Mouse (Mus musculus) neural tube, embryonic 11.5 days (tissue): ENCODE data around the gene Etv6. TPM values are rescaled to one million over a fixed set of nuclear protein-coding genes. Genes with fewer than 3 reads are reported as not detected.

ENCODE experiments used
- ATAC-seq: fragments of 200-750 bp; cut with Nextera tagmentation; 2 replicates; pipeline ENCODE4 v1.8.0; 2017; ENCODE audit warnings: moderate number of reproducible peaks, mild to moderate bottlenecking, moderate TSS enrichment, moderate library complexity; ENCODE audit not compliant: insufficient read depth, low FRiP score, low TSS enrichment
- DNase-seq: peaks from one replicate; pipeline ENCODE4 v3.0.0-alpha.2; 2015; ENCODE audit warnings: low spot score
- H3K27ac ChIP-seq: fragments of 300-500 bp; sonication (generic); 2 replicates; pipeline ENCODE4 v1.5.1; 2014; ENCODE audit warnings: low read depth, mild to moderate bottlenecking, low read length
- H3K27me3 ChIP-seq: fragments of 300-500 bp; sonication (generic); 2 replicates; pipeline ENCODE4 v1.6.1; 2014; ENCODE audit warnings: mild to moderate bottlenecking, low read length, mixed read lengths; ENCODE audit not compliant: control insufficient read depth, insufficient read depth
- H3K36me3 ChIP-seq: fragments of 300-500 bp; sonication (generic); 2 replicates; pipeline ENCODE4 v1.6.1; 2014; ENCODE audit warnings: mild to moderate bottlenecking, low read length, moderate library complexity, mixed read lengths; ENCODE audit not compliant: control insufficient read depth, insufficient read depth
- H3K4me1 ChIP-seq: fragments of 300-500 bp; sonication (generic); 2 replicates; pipeline ENCODE4 v1.6.1; 2014; ENCODE audit warnings: low read length, mixed read lengths; ENCODE audit not compliant: control insufficient read depth, insufficient read depth
- H3K4me2 ChIP-seq: fragments of 300-500 bp; sonication (generic); 2 replicates; pipeline ENCODE4 v1.6.1; 2014; ENCODE audit warnings: low read depth, mild to moderate bottlenecking, moderate library complexity
- H3K4me3 ChIP-seq: fragments of 300-500 bp; sonication (generic); 2 replicates; pipeline ENCODE4 v1.5.1; 2014; ENCODE audit warnings: low read depth, low read length
- H3K9ac ChIP-seq: fragments of 300-500 bp; sonication (generic); 2 replicates; pipeline ENCODE4 v1.6.1; 2014; ENCODE audit warnings: mild to moderate bottlenecking, low read length
- H3K9me3 ChIP-seq: fragments of 300-500 bp; sonication (generic); 2 replicates; pipeline ENCODE4 v1.6.1; 2016; ENCODE audit warnings: low read length; ENCODE audit not compliant: control insufficient read depth
- WGBS: fragments of 180-500 bp; shearing (Covaris S2); extraction: QIAGEN DNeasy Blood & Tissue Kit; methylation state at CpG from one replicate; pipeline ENCODE4 v1.1.7; 2014; 5-methylcytosine and 5-hydroxymethylcytosine counted together
- polyA plus RNA-seq: library from polyadenylated mRNA; unstranded; fragments of >200 nt; fragmentation: Nextera tagmentation; extraction: Ambion mirVana; gene quantifications from 2 replicates; pipeline ENCODE4 v1.2.1, GENCODE M21; 2014

Etv6 gene
- polyA plus RNA-seq, 1 experiment from 2014 or later, result 16.9 TPM

GRCm38 (mm10) chr6:134087709-134088108, 52.2 kb downstream of the Etv6 start:
- ATAC-seq, result no peak
- no peaks in the 10 kb centered on the region for H3K9me3 ChIP-seq
- WGBS, result 84% methylated on average over 4 of the region's 4 CpGs
- H3K4me2 ChIP-seq, result no peak overlapping the region
- no peaks in the 10 kb centered on the region for H3K4me1 ChIP-seq
- H3K27me3 ChIP-seq, result no peaks in the 10 kb centered on the region
- H3K4me3 ChIP-seq, result no peak overlapping the region
- no peak for DNase-seq
- no peak overlapping the region for H3K9ac ChIP-seq
- H3K36me3 ChIP-seq, result no peaks in the 10 kb centered on the region; the same call in 1 of the 2 replicates
- H3K27ac ChIP-seq, result no peak overlapping the region

DNA sequence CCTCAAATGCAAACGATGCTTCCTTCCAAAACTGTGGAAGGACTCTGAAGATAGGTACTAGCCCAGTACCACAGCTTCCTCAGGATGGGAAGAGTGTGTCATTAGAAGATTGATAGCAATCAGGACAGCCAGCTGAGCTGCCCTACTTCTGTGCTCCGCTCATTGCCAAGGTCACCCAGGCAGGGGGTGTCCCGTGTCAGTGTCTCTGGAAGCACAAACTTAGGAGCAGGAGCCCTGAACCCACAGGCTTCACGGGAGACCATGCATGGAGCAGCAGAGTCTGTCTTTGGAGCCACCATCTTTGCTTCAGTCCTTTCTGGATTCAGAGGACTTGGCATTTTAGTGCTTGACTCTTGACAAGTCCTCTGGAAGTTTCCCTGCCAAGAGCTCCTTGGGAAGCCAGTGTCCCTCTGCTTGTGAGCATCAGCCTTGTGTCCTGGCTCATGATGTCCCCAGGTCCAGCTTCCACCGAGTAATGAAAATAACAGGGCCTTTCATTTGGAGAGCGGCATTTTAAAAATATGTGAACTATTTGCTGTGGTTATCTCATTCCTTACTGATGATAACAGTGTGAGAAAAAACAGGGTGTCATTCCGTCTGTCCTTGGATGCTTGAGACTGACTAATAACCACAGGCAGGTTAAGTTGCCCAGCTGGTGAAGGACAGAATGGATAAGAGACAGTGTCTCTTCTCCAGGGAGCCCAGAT, 54.3 kb downstream of the Etv6 start:
- Histone ChIP-seq H3K4me3 (no peak overlapping the region), H3K27me3 (no peaks in the 10 kb centered on the region), H3K36me3 (no peaks in the 10 kb centered on the region), H3K9ac (no peak overlapping the region), H3K4me2 (no peak overlapping the region), H3K9me3 (no peaks in the 10 kb centered on the region), H3K27ac (no peak overlapping the region), H3K4me1 (no peaks in the 10 kb centered on the region)
- ATAC-seq (no peak), DNase-seq (no peak)
- WGBS, result 76% methylated on average over 7 of the region's 7 CpGs

DNA sequence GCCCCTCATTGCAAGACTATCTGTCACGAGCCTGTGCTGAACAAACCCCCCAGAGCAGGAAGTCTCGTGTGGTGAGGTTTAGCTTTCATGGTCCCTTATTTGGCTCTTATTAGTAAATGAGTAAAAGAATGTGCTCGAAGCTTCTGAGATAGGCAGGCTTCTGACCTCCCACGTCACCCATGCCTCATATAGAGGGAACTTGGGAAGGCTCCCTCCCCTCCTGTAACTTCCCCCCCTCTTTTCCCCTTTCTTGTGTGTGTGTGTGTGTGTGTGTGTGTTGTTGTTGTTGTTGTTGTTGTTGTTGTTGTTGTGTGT, 54.8 kb downstream of the Etv6 start:
- DNase-seq (no peak), ATAC-seq (no peak)
- 76% methylated on average over 4 of the region's 4 CpGs for WGBS
- Histone ChIP-seq H3K4me1 (no peaks in the 10 kb centered on the region), H3K9me3 (no peaks in the 10 kb centered on the region), H3K4me3 (no peak overlapping the region), H3K4me2 (no peak overlapping the region), H3K27ac (no peak overlapping the region), H3K27me3 (no peaks in the 10 kb centered on the region), H3K9ac (no peak overlapping the region), H3K36me3 (no peaks in the 10 kb centered on the region)

DNA sequence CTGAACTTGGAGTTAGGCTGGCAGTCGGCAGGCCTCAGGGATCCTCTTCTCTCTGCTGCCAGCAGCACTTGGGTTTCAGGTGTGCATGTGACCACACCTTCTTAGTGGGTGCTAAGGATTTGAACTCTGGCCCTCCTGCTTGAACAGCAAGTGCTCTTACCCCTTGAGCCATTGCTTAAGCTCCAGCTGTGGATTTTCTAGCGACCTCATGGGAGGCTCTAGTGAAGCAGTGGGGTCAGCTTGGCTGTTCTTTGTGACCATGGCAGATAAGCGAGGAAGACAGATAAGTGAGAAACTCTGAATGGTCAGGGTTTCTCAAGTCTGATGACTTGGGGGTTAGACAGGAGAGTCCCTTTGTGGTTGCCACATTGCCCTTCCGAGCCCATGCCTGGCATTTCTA, 55.4 kb downstream of the Etv6 start:
- H3K36me3 ChIP-seq, result no peaks in the 10 kb centered on the region
- no peaks in the 10 kb centered on the region for H3K4me1 ChIP-seq
- no peak overlapping the region for H3K27ac ChIP-seq
- 87% methylated on average over 4 of the region's 4 CpGs for WGBS
- ATAC-seq, result no peak
- no peak overlapping the region for H3K4me3 ChIP-seq
- H3K4me2 ChIP-seq, result no peak overlapping the region
- DNase-seq, result no peak
- no peaks in the 10 kb centered on the region for H3K9me3 ChIP-seq
- no peaks in the 10 kb centered on the region for H3K27me3 ChIP-seq
- no peak overlapping the region for H3K9ac ChIP-seq

DNA sequence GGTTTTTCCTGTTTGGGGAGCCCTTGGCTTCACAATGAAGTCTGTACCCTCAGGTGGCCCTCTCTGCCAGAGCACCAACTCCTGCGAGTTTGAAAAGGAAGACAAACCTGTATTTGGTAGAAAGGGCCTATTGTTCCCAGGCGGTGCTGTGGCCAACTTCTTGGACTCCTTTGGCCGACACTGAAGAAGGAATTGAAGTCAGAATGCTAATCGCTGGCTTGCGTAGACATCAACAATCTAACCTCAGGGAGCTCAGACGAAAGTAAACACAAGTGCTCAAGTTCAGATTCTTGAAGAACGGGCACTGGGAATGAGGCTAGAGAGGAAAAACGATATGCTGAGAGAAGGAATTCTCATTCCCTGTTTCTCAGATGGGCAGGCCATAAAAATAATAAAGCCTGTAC, 55.9 kb downstream of the Etv6 start:
- H3K4me3 ChIP-seq, result no peak overlapping the region
- DNase-seq (no peak), ATAC-seq (no peak)
- no peaks in the 10 kb centered on the region for H3K9me3 ChIP-seq
- H3K4me2 ChIP-seq, result no peak overlapping the region
- H3K36me3 ChIP-seq, result no peaks in the 10 kb centered on the region
- H3K9ac ChIP-seq, result no peak overlapping the region
- 80% methylated on average over 8 of the region's 8 CpGs for WGBS
- H3K27ac ChIP-seq, result no peak overlapping the region
- no peaks in the 10 kb centered on the region for H3K4me1 ChIP-seq
- no peaks in the 10 kb centered on the region for H3K27me3 ChIP-seq

- Histone ChIP-seq H3K9me3 (no peaks in the 10 kb centered on the region), H3K4me1 (no peaks in the 10 kb centered on the region), H3K36me3 (no peaks in the 10 kb centered on the region), H3K4me2 (no peak overlapping the region), H3K9ac (no peak overlapping the region), H3K27ac (no peak overlapping the region), H3K4me3 (no peak overlapping the region), H3K27me3 (no peaks in the 10 kb centered on the region)
- ATAC-seq (no peak), DNase-seq (no peak)
- 91% methylated on average over 5 of the region's 5 CpGs for WGBS
These were observed 58.6 kb downstream of the Etv6 start for GRCm38 (mm10) chr6:134094066-134094465.

DNA sequence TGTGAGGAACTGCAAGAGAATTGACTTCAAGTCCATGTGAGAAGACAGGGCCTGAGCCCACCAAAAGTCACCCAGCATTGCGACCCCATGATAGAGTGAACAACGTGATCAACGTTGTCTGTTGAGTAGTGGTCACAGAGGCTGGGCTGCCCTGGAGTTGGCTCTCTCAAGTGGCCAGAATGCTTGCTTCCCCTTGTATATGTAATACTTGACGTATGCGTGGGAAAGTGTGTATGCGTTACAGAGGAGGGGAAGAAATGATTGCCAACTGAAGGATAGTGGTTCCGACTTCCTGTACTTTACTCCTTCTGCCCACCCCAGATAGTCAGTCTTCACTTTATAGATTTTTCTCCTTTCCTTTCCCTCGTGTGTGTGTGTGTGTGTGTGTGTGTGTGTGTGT, 59.1 kb downstream of the Etv6 start:
- H3K4me2 ChIP-seq, result no peak overlapping the region
- no peaks in the 10 kb centered on the region for H3K9me3 ChIP-seq
- no peaks in the 10 kb centered on the region for H3K36me3 ChIP-seq
- H3K4me3 ChIP-seq, result no peak overlapping the region
- no peak overlapping the region for H3K9ac ChIP-seq
- no peaks in the 10 kb centered on the region for H3K27me3 ChIP-seq
- ATAC-seq (no peak), DNase-seq (no peak)
- H3K27ac ChIP-seq, result no peak overlapping the region
- H3K4me1 ChIP-seq, result no peaks in the 10 kb centered on the region
- 91% methylated on average over 8 of the region's 8 CpGs for WGBS

DNA sequence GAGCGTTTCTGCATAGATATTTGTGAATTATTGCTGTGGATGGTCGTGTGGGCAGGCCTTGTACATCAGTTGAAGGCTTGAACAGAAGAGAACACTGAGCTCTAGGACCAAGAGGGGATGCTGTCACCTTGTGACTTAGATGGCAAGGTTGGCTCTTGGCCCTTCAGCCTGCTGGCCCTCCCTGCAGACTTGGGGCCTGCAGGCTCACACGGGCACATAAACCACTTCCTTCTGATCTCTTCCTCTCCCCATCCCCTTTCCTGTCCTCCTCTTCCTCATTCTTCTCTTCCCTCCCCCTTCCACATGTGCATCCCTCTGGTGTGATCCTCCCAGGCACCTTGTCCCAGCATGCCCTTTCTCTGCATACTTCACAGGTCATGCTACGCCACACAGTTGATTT, 60.1 kb downstream of the Etv6 start:
- no peak for ATAC-seq
- no peaks in the 10 kb centered on the region for H3K4me1 ChIP-seq
- WGBS, result 77% methylated on average over 4 of the region's 4 CpGs
- H3K4me3 ChIP-seq, result no peak overlapping the region
- DNase-seq, result no peak
- H3K27ac ChIP-seq, result no peak overlapping the region
- no peaks in the 10 kb centered on the region for H3K9me3 ChIP-seq
- no peaks in the 10 kb centered on the region for H3K36me3 ChIP-seq
- H3K9ac ChIP-seq, result no peak overlapping the region
- no peaks in the 10 kb centered on the region for H3K27me3 ChIP-seq
- H3K4me2 ChIP-seq, result no peak overlapping the region

DNA sequence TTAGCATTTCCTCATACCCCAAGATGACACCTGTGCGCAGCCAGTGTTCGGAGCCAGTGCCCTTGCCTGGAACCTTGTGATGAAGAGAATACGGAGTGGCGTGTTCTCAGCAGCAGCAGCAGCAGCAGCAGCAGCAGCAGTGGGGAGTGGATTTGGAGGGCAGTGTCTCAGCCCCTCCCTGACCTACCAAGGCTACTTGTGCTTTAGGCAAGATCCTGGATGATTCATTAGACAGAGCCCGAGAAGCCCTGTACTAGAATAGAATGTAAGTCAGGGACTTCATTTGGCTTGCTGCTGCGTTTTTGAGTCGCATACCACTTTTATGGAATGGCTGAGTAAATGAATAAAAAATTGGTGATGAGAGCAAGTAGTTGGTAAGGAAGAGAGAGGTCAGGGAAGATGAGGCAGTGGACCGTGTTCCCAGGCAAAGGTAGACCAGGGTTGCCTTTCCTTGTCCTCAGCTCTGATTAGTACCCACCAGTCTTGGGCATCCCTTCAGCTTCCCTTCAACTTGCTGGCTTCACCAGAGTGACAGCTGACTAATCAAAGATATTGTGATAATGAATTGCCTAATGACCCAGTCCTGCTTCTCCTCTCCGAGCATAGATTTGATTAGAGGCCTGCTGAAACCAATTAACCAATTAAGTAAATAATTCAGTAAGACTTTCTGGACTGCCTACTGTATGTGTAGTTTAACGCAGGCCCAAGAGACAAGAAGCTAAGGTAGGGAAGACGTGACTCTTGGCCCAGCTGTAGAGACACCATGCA, 64.7 kb downstream of the Etv6 start:
- ATAC-seq (no peak), DNase-seq (no peak)
- Histone ChIP-seq H3K27ac (no peak overlapping the region), H3K27me3 (no peaks in the 10 kb centered on the region), H3K4me1 (no peaks in the 10 kb centered on the region), H3K4me2 (no peak overlapping the region), H3K4me3 (no peak overlapping the region), H3K36me3 (no peaks in the 10 kb centered on the region), H3K9ac (no peak overlapping the region), H3K9me3 (no peaks in the 10 kb centered on the region)
- WGBS, result 90% methylated on average over 11 of the region's 11 CpGs
